Mouse (Mus musculus) skeletal muscle tissue, adult 2 months (tissue): ENCODE measurements at regions not wholly inside any gene's neighbourhood (a gene's known extent, or its start where the extent isn't known, plus 50 kb on each side); places are given as distances from the start of the nearest gene placed in this dataset.
A peak's percentile ranks its signal among the peaks of the same experiment; 100 is the strongest.

Source experiments
- DNase-seq: peaks from one replicate; pipeline ENCODE4 v3.0.0-alpha.2; 2012; ENCODE audit warnings: low read depth, low spot score

DNA sequence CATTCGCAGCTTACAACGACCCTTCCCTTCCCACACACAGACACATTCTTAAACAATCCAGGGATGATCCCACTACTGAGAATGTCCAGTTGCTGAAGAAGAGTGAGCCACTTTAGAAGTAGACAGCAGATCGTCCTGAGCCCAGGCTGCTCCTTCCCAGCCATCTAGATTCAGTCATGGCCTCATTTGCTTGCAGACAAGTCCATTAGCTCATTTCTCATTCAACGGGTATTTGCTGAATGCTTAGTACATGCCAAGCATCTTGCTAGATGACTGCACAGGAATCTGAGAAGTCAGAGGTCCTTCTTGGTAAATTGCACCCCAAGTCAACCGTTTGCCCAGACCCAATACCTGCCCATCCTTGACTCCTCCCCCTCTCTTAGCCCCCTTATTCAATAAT lies 57.8 kb downstream of the Ier5 start:
- DNase-seq, result no peak

DNA sequence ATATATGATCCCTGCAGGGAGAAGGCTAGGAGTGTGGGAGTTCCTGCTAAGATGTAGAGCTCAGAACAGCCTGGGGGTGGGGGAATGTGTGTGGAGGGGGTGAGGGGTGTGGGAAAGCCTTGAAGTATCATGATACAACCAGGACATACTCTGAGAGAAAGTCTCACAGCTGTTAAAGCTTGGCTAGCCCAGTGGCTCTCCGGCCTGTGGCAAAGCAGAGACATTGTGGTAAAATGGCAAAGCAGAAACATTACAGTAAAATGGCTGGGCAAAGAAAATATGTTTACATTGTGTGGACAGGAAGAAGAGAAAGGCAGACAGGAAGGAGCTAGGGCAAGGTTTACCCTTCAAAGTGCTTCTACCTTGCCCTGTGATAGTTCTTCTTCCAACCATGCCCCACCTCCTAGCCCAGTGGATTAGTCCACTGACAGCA lies 58.5 kb downstream of the Ier5 start:
- DNase-seq, result no peak

DNA sequence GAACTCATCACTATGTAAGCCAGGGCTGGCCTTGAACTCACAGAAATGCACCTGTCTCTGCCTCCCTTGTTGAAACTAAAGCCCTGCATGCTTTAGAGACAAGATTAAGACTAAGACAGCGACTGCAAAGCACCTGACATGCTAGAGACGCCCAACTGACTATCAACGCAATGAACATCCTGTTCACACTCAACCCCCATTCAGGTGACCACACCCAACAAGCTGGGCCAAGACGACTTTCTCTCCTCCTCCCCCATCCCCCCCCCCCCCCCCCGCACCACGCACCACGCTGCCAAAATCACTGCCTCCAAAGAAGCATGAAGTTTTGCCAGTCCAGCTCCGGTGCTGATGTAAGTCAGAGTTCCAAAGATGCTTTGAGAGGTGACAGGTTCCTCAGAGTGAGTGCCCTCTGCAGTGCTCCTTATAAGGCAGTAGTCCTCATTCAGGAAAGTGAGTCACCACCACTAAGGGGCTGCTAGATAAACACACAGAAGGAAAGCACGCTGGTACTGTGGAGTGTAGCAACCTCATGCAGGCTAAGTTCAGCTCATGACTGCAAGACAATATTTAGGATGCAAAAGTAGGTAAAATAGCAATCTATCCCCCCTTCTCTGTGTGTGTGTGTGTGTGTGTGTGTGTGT lies 59.2 kb downstream of the Ier5 start:
- no peak for DNase-seq

DNA sequence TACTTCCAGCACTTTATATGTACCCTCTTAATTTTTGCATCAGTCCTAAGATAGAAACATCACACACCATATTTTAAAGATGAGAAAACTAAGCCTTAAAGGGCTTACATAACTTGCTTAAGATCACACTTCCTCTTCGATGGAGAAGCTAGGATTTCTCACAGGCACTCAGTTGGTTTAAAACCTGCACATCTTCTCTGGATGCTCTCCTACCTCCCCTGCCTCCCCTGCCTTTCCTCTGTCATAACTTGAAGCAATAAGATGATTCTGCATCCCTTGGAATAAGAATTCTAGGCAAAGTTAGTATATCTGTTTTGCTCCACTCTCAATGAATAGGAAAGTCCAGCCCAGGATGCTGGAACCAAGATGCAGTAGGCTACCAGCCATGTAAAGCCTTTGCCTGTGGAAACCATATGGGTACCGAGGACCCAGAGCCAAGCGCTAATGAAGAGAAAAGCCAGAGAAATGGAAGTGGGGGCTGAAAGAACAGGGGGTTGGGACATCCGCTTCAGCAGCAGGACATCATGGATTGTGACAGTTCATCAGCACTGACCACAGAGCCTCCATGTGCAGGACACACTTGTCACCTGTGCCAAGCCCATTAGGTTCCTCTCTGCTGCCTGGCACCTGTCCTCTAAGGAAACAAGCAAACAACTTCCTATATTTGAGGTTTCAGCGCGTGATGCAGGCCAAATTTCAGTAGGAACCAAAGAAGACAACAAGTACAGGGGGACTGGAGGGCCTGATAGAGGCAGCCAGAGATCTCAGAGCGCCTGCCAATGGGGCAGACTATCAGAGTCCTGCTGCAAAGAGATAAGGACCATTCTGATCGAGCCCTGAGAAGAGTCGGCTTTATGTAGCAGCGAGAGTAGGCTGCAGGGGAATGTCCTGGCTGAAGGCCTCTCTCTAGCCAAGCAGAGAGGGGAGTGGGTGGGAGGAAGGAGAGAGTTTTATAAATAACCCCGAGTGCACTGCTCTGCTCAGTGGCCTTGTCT lies 60.5 kb downstream of the Ier5 start:
- no peak for DNase-seq

DNA sequence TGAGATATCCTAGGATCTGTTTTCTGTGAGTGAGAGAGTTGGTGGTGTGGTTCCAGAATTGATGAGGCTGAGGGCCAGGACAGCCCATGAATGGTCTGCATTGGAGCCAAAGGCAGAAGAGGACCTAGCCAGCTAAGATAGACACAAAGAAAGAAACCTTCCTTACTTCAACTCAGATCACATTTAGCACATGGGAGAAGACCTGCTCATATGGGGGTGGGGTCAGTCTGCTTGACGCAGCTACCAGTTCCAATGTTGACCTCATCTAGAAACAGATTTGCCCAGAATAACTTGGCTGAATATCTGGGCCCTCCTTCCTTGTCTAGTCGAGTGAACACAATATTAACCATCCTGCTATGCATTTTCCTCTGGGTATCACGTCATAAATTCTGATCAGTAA lies 62.0 kb downstream of the Ier5 start:
- no peak for DNase-seq

DNA sequence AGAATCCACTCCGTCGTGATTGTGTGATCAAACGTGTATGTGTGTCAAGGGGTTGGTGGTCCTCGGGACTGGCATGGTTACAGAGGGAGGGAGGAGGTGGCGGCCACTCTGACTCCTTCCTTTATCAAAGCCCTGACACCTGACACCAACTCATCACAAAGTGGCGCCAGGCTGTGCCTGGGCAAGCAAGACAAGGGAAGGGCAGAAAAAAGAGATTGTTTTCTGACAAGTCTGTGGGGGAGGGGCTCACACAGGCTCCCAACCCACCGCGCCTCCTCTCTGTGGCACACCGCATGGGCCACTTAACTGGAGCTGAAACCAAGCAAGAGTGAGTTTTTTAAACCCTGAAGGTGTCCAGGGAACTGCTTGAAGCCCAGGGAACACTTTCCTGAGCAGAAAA lies 68.5 kb downstream of the Ier5 start:
- no peak for DNase-seq

DNA sequence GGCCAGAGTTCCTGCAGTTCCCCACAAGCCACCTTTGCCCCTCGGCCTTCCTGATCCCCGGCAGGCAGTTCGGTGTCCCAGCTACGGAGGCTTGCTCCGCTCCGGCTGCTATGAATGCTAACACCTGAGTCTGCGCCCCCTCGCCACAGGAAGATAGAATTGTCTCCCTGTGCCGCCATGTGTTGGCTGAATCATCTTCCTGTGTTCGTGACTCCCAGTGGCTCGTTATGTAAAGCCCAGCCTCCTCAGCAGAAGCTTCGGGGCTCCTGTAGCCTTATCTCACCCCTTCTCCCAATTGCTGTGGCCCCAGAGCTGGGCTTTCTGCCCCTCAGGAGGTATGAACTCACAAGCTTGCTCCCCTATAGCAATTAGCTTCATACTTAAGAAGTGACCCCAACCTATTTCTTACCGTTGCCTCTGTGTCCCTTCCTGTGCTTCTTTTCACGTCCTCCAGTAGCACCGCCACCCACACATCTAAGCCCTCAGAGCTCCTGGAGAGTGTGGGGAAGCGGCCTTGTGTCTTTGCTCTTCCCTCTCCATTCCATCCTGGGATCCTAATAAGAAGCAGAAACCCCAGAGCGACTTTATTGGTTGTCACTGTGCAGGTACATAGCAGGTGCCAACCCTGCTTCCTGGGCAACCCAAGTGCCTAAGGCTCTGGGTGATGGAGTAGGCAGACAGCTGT lies 70.1 kb downstream of the Ier5 start:
- no peak for DNase-seq

DNA sequence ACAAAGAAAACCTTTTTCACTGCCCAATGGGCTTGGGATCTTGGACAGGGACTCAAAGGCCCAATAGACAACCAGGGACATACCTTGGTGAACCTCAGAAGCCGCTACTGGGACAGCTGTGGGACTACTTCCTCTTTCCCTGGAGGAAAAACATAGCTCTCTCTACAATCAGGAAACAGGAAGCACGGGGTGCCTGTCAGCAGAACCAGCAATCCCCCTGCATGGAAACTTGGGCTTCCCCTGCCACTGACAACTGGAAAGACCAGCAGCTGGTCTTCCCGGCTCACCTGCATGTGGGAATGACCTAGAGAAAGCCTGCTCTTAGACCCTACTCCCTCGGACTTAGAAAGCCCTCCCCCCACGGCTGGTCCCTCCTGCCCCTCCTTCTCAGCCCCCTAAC lies 70.7 kb downstream of the Ier5 start:
- DNase-seq, result no peak

DNA sequence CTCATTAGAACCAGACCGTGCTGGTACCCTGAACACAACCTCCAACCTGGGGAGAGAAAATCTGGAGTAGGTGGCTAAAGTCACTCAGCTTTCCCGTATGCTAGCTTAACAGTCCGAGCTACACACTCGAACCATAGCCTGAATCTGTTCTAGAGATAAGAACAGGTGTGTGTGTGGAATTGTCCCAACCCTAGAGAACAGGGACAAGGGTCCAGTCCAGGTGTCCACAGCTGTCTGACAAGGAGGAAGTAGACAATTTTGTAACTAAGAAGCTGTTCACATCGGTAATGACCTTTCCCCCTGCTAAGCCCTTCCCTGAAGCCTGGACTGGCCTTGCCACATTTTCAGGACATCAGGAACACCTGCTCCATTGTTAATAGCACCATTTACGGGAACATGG lies 71.3 kb downstream of the Ier5 start:
- no peak for DNase-seq

DNA sequence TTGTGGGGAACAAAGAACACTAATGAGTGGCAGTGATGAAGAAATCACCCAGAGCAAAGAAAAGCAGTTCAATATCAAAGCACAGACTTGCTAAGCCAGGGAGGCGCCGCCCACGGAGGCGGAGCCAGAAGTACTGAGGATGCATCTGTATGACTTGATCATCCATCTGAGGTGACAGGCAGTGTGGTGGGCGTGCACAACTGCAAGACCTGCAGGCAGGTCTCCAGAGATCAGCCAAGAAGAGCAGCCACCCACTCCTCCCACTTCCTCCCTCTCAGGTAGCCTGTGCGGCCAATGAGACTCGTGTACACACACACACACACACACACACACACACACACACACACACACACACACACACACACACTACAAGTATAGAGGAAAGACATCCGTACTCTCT lies 71.9 kb downstream of the Ier5 start:
- peak; percentile 28 for DNase-seq

DNA sequence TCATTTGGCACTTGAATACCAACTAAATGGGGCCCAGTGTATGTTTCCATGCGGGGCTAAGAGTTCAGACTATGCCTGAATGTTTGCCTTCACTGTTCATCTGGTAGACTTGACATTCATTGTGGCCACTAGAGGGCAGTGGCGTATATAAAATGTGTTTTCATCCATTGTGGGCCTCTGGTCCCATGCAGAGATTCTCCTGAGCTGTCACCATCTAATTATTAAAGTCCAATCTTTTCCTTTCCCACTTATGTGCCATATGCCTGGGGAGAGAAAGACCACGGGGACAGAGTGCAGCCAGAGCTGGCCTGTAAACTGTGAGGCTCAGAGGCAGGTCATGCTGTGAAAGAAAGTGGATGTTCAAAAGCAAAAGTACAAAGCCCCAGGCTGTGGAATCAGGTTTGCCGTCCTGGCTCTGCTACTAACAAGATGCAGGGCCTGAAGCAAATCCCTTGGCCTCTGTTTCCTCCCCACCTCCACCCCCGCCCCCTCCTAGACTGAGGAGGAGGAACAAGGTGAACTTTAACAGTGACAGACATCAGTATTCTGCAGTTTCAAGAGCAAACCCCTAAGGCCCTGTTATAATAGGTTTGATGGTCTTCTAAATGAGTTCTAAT lies 73.5 kb downstream of the Ier5 start:
- peak; percentile 49 for DNase-seq

DNA sequence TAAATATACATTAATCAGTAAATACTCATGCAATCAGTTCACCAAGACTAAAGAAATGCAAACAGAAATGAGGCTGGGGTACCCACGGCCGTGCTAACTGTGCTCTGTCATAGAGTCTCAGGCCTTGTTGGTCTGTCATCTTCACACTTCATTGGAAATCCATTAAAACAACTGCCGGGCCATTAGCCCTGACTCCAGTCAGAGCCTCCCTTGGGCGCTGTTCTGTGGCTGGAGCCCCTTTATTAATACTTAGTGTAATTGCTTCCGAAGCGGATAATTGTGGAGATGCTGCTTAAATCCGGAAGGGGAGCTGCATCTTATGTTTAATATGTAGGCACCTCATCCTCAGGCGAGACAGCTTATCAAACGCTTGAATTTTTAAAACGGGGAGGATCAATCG lies 76.1 kb downstream of the Ier5 start:
- DNase-seq, result no peak

DNA sequence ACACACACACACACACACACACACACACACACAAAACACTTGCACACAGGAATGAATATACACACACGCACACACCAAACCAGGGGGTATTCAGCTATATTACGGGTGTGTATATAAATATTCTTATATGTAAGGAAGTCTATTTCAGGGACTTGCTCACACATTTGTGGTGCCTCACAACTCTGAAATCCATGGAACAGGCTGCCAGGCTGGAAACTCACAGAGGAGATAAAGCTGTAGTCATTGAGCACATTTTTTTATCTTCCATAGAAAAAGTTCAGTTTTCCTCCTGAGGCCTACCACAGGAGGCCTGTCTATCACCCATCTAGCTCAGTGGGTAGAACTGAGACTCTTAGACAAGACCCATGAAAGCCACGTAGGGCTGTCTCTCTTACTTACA lies 83.8 kb downstream of the Ier5 start:
- DNase-seq, result no peak

DNA sequence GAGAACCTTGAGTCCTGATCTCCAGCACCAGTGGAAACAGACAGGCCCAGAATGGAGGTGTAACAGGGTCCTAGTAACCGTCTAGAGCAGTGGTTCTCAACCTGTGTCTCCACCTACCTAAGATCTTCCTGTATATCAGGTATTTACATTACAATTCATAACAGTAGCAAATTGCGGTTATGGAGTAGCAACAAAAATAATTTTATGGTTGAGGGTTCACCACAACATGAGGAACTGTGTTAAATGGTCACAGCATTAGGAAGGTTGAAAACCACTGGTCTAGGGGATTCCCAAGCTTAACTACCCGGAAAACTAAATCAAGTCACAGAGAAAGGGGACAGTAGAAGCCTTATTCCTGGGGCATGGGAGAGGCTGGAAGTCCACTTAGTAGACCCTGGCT lies 84.5 kb downstream of the Ier5 start:
- DNase-seq, result no peak

DNA sequence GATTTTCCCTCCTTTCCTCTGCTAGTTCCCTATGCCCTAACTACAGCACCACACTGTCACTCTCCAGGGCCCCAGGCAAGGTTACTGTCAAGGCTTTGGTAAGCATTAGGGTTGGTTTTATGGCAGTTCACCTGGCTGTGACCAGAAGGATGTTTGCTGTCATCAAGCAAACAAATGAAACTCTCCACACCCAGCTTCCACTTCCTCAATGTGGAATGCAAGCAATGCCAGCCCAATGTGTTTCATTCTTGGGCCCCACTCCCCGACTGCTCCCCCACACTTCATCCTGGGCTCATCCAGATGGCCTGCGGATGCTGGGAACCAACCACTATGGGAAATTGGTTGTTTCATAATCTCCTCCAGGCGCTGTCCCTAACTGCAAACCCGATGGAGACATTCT lies 85.7 kb downstream of the Ier5 start:
- DNase-seq, result no peak

DNA sequence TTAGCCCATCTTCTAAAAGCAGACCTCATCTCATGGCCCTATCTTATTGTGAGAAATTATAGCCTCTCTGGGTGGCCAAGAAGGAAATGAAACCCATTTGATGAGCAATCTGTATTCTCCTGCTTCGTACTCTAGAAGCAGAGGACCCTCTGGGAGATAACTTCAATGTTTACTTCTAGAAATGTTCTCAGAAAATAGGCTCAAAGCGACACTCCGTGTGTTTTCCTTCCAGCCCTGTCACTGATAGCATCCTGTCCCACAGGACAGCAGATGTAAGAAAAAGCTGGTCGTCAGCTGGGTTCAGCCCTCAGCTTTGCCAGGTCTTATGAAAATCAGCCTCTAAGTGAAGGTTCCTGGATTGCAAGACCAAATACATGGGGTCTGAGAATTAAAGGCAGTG lies 86.1 kb downstream of the Ier5 start:
- DNase-seq, result no peak

DNA sequence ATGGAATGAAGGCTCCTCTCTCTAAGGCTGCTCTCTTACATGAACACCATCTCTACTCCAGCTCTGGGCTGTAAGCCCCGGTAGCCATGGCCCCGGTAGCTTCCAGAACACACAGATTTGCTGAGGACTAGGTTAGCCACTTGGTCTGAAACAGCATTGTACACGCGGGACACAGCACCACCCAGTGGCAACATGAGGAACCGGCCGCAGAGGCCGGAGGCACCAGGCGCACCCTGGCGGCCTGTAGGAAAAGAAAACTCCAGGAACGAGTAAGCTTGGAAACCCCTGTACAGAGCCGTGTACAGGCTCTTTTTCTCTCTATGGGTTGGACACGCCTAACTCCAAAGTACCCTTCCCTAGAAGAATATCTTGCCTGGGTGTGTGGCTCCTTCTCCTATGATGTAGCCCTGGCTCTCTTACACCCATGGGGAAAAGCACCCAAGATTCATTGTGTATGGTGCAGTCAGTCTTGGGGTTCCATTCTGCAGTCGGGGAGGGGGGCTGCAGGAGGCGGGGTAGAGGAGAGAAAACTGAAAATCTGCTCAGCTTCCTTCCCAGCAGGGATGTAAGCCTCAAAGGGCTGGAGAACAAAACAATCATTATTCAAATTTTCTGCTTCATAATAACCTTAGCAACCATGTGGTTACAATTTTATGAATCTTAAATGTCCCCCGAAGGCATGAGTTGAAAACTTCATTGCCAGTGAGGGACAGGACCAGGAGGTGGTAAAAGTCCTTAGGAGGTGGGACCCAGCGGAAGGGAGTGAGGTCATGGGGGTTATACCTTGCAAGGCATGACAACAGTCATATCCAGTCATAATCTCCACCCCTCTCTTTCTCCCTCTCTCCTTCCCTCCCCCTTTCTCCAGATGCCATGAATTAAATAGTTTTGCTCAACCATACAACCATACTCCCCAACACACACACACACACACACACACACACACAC lies 92.6 kb downstream of the Ier5 start:
- peak; percentile 74 for DNase-seq

DNA sequence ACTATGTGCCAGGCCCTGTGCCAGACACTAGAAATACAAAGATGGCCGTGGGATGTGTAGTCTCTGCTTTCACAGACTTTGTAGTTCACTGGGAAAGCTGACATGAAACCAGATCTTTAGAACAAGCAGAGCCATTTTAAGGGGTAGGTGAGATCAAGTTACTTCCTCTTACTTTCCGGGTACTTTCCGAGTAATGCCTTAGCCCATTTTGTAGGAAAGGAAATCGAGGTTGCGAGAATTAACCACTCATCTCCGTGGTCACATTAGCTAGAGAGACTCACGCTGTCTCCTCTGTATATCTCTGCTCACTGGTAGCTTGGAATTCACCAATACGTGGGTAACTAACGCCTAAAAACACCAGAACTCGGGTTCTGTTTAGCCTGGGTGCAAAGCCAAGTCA lies 93.3 kb downstream of the Ier5 start:
- no peak for DNase-seq

DNA sequence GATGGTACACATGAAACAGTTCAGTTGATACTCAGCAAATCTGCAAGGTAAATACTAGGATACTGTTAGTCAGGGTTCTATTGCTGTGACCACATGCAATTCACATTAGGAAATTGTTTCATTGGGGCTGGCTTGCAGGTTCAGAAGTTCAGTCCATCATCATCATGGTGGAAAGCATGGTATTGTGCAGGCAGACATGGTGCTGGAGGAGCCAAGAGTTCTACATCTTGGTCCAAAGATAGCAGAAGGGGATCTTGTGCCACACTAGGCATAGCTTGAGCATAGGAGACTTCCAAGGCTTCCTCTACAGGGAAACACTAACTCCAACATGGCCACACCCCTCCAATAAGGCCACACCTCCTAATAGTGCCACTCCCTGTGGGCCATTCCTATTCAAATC lies 99.1 kb downstream of the Ier5 start:
- DNase-seq, result no peak

DNA sequence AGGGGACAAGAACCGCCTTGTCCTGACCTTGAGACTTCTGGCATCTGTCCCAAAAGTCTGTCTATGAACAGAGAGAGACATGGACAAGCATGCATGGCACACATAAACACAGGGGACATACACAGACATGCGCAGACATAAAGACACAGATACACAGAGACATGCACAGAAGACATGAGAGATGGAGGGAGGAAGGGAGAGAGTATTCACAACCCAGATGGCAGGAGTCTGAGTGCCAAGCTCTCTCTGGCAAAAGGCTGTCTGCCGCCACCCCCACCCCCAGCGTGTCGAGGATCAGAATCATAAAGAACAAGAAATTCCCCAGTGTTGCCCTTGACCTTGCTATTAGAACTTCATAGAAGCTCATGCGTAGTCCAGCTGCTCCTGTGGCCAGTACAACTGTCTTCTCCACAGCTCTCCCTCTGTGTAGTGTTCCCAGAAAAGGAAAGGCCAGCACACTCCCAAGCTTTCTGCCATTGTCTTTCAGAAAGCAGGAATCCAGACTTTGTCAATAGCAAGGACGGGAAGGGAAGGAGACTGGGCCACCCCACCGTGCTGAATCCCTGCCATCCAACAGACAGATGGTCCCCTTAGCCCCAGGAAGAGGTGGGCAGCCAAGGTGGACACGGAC lies 99.8 kb downstream of the Ier5 start:
- no peak for DNase-seq
